Mouse (Mus musculus) pancreas, adult 10 weeks (tissue): Measurements from ENCODE around the gene Tprg. TPM values are rescaled to one million over a fixed set of nuclear protein-coding genes. Genes with fewer than 3 reads are reported as not detected.

Source experiments
- polyA plus RNA-seq: library from polyadenylated mRNA; stranded (reverse); fragments of 350-450 nt; fragmentation: Illumina TruSeq; extraction: RNeasy Lipid Tissue Mini Kit (QIAGEN cat#74804); gene quantifications from one replicate; pipeline ENCODE4 v1.2.3, GENCODE M21; 2015; ENCODE audit warnings: low read depth, low replicate concordance; ENCODE audit not compliant: insufficient read depth

Tprg gene
- polyA plus RNA-seq, result not detected

DNA sequence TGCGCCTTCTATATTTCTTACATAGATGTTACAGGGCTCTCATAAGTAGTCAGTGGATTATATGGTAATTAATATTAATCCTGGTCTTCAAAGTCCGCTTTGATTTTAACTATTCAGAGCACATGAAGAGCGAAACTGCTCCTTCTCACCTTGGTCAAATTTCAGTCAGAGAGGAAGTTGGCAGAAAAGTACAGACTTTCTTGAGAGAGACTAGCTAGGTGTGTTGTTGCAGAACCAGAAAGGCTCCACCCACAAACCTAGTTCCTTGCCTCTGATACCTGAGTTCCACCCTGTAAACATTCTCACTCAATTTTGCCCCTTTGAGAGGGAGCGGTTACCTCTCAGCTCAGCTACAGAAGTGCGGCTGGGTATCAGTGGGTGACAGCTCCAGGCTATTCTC is at the start of gene Tprg:
TSS of gene Tprg (plus strand) at position 301 of the 400 bp plus-strand sequence.

